Mouse (Mus musculus) spleen, adult 12 weeks (tissue): ENCODE data around the gene Tmem150c.

Experiments used
- DNase-seq: peaks from one replicate; pipeline ENCODE4 v3.0.0; 2022; ENCODE audit warnings: low spot score

Gene Tmem150c

GRCm38 (mm10) chr5:100166591-100167491, 7.2 kb upstream of the Tmem150c start:
- DNase-seq: peak; percentile 3

GRCm38 (mm10) chr5:100163368-100163767, 3.8 kb upstream of the Tmem150c start:
- DNase-seq: no peak

- DNase-seq: no peak
Measured at GRCm38 (mm10) chr5:100162857-100163256, 3.2 kb upstream of the Tmem150c start.

- DNase-seq: no peak
Measured at GRCm38 (mm10) chr5:100162053-100162452, 2.4 kb upstream of the Tmem150c start.

- DNase-seq: no peak
Measured at GRCm38 (mm10) chr5:100158791-100159637, 594 bp downstream of the Tmem150c start.

GRCm38 (mm10) chr5:100158301-100158700, 1.3 kb downstream of the Tmem150c start:
- no peak for DNase-seq

- DNase-seq: no peak
Measured at GRCm38 (mm10) chr5:100155646-100156045, 4.0 kb downstream of the Tmem150c start.

- no peak for DNase-seq
Measured at GRCm38 (mm10) chr5:100149967-100150366, 9.6 kb downstream of the Tmem150c start.

GRCm38 (mm10) chr5:100144836-100145235, 14.8 kb downstream of the Tmem150c start:
- DNase-seq: no peak

- DNase-seq: no peak
Measured at GRCm38 (mm10) chr5:100127283-100127682, 32.3 kb downstream of the Tmem150c start.

- no peak for DNase-seq
Measured at GRCm38 (mm10) chr5:100125409-100126123, 34.0 kb downstream of the Tmem150c start.

GRCm38 (mm10) chr5:100124530-100124929, 35.1 kb downstream of the Tmem150c start:
- DNase-seq: no peak

- DNase-seq: no peak
Measured at GRCm38 (mm10) chr5:100123283-100123682, 36.3 kb downstream of the Tmem150c start.

GRCm38 (mm10) chr5:100121170-100121569, 38.4 kb downstream of the Tmem150c start:
- no peak for DNase-seq

- DNase-seq: no peak
Measured at GRCm38 (mm10) chr5:100120711-100121141, 38.9 kb downstream of the Tmem150c start.

GRCm38 (mm10) chr5:100119331-100119730, 40.3 kb downstream of the Tmem150c start:
- DNase-seq: no peak

GRCm38 (mm10) chr5:100113403-100113802, 46.2 kb downstream of the Tmem150c start:
- no peak for DNase-seq

GRCm38 (mm10) chr5:100110581-100110980, 49.0 kb downstream of the Tmem150c start:
- DNase-seq: no peak

GRCm38 (mm10) chr5:100109543-100110282, 49.9 kb downstream of the Tmem150c start:
- no peak for DNase-seq

- no peak for DNase-seq
Measured at GRCm38 (mm10) chr5:100108866-100109265, 50.7 kb downstream of the Tmem150c start.

- DNase-seq: no peak
Measured at GRCm38 (mm10) chr5:100102395-100102794, 57.2 kb downstream of the Tmem150c start.
